Mouse (Mus musculus): ENCODE data around the gene Comt. TPM values are rescaled to one million over a fixed set of nuclear protein-coding genes. Genes with fewer than 3 reads are reported as not detected.

Comt gene
- 100 to 1,000 TPM; 116 to 122 TPM for total RNA-seq (2021)

DNA sequence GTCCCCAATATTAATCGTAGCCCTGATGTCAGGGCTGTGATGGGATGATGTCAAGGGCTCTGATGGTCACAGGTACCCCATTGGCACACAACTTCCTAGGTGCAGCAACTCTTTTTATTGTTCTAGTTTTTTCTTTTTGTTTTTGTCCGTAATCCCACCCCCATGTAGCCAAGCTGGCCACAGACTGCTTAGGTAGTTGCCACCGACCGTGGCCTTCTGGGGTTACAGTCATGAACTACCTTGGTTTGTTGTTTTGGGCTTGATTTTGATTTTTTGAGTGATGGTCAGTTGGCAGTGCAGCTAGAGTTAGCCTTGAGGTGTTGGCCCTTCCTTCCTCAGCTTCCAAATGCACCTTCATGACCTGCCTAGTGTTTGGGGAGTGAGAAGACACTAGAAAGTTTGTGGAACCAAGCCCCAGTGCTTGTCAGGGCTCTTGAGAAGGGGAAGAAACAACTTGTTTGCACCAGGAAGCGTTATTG lies at the start of gene Comt:
Gene Comt, minus strand, starts transcription at position 51 of the 479 bp plus-strand sequence.
- no peak for DNase-seq

DNA sequence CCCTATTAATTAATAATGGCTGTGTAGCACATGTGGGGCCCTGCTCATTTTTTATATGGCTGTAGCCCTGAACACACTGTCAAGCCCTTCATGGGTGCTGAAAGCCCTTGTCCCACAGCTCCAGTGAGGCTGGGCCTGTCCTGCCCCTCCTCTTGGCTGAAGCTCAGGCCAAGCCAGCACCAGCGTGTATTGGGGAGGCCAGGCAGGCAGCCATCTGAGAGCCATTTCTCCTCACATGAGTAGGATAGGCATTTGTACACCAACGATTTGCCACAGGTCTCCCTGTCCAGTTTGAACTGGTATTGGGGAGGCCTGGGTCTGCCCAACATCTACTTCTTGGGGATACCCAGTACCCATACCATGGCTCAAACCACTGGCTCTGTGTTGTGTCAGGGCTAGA lies 47.4 kb upstream of the Comt start:
- no peak for DNase-seq

DNA sequence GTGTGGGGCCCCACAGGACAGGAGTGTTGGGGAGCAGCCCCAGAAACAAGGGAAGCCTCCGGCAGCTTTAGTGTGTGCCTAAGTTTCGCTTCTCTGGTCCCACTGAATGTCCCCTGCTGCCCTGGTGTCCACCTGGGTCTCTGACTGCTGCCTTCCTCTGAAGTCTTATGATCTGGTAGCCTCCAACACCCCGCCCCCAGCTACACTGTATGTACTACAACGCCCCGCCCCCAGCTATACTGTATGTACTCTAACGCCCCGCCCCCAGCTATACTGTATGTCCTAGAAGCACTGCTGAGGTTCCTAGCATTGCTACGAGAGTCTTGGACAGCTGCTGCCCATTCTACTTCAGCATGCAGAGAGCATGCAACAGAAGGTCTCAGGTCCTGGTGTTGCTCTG lies 46.3 kb upstream of the Comt start:
- no peak for DNase-seq

DNA sequence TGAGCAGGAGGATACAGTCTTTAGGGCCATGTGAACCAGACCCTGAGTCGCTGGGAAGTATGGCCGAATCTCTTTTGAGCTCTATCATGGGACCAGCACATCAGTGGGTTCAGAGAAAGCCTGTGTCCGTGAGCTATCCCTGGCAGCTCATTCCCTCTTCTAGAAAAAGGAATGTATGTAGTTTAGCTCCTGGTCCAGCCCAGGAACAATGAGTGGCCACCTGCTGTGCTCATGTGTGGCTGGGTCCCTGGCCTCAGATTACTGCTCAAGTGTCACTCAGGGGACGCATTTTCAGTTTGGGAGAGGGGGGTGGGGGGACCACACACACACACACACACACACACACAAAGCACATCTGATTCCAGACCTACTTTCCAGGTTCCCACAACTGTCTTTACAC lies 45.8 kb upstream of the Comt start:
- no peak for DNase-seq

DNA sequence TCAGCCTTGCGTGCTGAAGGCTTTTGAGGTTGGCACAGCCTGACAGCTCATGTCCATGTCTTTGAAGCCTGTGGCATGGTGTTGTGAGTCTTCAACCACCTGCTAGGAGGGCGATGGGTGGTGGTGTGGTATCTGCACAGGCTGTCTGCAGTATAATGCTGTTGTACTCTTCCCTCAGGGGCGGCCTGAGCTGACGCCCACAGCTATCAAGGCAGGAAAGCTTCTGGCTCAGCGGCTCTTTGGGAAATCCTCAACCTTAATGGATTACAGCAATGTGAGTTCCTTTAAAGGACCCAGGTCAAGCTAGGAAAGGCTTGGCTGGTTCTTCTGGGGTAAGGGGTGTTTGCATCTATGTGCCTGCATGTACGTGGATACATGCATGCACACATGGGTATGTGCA lies 45.3 kb upstream of the Comt start:
- DNase-seq, result no peak

DNA sequence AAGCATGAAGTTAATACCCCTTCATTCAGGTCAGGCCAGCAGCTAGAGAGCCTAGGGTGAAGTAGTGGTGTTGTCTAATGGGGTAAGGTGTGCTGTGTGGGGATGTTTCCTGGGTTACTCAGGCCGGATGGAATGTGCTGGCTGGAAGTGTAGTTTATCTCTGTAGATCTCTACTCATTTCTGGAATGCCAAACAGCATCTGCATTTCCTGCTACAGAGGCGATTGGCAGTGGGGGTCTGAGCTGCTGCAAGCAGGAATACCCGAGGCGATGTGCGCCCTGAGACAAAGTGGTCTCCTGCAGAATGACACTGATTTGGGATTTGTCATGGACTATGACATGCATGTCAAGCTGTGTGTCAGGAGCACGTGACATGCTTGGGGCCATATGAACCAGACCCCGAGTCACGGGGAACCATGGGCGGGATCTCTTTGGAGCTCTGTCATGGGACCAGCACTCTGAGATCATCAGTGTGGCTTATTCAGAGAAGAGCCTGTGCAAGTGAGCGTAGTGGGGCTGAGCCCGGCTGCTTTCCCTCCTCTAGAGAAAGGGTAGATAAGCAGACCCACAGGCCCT lies 44.8 kb upstream of the Comt start:
- no peak for DNase-seq

DNA sequence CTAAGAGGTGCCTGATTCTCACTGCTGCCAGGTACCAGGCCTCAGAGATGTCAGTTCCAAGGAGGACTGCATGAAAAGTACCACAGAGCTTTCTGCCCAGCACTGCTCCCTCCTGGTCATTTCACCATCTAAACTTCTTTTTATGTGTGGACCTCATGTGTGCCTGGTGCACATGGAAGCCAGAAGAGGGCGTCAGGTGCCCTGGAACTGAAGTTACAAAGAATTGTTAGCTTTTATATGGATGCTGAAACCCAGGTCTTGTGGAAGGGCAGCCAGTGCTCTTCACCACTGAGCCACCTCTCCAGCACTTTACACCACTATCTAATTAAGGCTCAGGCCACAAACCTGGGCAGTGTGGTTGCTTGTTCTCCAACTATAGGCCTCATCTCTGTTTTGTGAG lies 44.2 kb upstream of the Comt start:
- no peak for DNase-seq

DNA sequence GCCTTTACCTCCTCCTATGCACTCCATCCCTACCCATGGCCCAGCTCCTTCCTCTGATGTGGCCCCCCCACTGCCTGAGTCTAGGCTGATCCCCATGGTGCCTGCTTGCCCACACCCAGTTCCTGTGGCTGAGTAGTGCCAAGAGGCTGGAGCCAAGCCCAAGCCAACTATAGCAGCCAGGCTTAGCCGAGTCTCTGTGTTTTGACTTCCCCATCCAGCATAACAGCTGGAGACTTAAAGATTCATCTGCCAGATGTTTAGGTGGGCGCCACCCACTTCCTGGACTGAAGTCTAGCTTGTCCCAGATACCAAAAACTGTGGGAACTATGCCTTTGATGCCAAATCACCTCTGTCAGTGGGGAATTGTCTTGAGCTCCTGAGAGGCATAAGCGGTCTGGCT lies 37.6 kb upstream of the Comt start:
- DNase-seq, result peak; percentile 49

DNA sequence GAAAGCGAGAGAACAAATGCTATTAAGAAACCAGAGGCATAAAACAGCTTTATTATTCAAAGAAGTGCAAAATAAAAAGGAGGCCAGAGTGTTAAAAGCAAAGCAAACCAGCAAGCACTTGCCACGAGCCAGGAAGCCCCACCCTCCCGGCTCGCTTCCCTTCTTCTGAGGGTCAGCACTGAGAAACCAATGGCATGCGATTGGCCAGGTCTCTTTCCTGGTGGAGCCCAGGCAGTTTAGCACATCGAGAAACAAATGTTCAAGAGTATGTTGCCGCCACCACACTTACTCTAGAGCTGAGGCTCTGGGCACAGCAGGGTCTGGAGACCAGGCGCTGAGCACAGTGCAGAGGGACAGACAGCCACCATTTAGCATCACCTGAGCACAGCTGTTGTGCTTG lies 35.9 kb upstream of the Comt start:
- peak; percentile 40 for DNase-seq

DNA sequence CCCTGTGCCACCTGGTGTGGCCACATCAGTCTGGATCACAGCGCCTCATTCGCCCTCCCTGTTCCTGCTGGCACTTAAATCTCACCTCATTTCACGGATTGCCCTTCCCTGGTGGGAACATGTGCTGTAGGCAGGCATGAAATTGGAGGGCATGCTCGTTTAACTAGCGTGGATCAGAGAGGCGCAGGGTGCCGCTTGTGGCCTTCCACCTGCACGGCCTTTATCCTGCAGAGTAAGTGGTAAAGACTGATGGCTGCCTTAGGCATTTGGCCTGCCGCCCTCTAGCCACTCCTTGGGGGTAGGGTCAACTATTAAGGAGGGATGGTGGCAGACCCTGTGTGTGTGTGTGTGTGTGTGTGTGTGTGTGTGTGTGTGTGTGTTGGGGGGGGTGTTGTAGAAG lies 35.4 kb upstream of the Comt start:
- no peak for DNase-seq

DNA sequence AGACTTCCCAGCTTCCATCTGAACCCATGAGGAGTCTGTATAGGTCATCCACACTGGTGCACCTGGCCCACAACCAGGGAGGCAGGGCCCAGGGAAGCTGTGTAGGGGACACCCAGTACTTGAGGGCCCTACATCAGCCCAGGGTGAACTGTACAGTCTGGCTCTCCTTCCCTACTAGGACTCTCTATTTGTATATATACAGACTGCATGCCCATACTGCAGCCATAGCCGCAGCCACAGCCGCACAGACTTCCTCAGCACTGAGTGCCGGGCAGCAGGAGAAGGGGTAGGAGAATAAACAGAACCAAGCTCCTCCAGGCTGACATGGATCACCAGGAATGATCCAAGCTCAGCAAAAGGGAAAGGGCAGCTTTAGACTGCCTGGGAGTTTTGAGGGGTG lies 34.2 kb upstream of the Comt start:
- DNase-seq, result no peak

DNA sequence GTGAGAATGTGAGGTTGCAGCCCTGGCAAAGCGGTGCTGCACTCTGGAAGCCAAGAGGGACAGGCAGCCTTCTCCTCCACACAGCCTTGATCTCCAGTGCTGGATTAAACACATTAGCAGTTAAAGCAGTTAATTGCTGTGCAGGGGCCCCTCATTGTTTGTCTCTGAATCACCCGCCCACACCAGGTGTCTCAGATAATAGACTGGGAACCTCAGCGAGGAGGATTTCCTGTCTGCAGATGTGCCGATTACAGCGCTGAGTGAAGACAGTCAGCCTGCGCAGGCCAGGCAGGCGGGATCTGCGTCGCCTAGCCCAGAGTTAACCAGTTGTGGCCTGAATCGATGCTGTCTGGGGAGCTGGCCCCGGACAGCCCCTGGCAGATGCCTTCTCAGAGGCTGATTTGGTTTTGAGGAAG lies 33.3 kb upstream of the Comt start:
- DNase-seq, result peak; percentile 46

DNA sequence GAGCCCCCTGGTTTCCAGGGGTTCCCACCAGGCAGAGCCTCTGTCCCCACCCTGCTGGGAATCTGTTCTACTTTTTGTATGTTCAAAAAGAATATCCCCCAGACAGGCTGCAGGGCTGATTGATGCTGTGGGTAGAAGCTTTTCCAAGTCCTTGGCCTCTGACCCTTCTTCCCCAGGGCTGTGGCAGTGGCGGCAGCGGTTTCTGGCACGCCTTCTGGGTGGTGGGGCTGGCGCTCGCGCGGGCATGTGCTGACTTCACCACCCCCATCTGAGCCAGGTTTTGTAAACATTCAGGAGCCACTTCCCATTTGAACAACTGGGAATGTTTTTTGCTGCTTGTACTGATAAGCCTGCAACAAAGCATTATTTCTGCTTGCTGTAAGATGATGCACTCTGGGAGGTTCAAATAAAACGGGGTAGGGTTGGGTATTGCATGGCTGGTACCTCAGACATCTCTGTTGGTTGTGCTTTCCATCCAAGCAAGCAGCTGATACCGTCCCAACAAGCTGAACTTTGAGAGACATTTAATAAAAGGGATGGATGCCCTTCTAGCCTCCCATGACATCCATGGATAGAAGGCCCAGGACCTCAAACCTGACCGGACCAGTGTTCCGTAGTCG lies 32.8 kb upstream of the Comt start:
- DNase-seq, result peak; percentile 28

DNA sequence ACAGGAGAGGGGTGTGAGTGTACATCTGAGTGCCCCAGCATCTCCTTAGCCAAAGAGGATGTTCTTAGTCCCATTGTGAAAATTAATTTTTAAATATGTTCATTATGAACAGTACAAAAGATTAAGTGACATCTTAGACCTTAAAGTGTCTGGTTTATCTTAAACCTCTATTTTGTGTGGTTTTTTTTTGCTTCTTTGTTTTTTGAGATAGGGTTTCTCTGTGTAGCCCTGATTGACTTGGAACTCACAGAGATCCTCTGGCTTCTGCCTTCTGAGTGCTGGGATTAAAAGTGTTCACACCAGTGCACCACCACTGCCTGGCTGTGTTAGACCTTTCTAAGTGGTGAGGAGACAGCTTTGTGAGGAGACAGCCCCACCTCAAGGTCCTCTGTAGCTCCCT lies 32.0 kb upstream of the Comt start:
- no peak for DNase-seq

DNA sequence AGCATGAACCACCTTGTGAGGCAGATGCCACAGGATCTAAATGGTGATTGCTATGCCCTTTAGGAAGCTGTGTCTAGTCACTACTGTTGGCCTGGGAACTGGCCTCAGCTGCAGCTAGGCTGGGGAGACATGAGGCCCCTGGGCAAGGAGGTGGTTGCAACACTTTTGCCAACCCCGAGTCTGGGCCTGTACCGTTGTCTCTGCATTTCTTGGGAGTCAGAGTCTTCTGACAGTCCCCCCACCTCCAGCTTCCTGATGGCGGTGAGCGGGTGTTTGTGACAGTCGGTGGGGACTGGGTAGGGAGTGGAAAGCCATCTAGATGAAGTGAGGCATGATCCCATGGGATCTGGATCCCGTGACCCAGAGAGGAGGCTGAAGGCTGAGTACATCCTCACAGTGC lies 28.8 kb upstream of the Comt start:
- no peak for DNase-seq

DNA sequence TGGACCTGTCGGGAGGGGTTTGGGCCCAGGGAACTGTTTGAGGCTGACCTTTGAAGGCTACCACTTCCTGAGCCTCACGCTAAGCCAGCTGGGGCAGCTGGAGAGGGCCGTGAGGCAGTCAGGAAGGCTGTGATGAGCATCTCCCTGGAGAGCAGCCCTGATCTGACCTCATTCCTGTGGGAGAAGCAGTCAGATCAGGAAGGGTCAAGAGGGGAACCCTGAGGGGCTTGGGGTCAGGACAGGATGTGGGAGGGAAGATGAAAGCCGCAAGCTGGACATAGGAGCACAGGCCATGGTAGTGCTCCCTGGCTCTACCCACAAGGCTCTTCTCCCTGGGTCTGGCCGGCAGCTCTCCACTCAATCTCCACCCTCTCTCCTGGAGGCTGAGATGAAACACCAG lies 27.2 kb upstream of the Comt start:
- DNase-seq, result peak; percentile 14

DNA sequence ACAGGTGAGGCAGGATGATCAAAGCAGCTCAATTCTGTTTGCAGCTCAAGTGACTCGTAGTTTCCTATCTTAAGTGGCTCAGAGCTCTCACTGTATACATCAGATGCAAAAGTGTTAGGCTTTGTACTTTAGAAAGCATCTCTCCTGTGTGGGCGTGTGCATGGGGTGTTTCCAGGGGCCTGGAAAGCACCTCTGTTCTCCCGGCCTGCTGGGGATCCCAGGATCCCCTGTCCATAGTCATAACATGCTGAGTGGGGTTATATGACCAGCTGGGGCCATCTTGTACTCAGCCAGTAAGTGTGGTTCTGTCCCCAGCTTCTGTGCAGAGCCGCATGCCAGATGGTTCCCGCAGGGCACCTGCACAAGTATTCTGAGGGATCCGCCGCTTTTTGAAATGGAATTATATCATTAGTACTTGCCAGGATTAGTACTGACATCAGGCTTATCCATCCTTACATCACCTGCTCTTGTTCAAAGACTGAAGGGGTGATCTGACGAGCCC lies 25.8 kb upstream of the Comt start:
- no peak for DNase-seq

DNA sequence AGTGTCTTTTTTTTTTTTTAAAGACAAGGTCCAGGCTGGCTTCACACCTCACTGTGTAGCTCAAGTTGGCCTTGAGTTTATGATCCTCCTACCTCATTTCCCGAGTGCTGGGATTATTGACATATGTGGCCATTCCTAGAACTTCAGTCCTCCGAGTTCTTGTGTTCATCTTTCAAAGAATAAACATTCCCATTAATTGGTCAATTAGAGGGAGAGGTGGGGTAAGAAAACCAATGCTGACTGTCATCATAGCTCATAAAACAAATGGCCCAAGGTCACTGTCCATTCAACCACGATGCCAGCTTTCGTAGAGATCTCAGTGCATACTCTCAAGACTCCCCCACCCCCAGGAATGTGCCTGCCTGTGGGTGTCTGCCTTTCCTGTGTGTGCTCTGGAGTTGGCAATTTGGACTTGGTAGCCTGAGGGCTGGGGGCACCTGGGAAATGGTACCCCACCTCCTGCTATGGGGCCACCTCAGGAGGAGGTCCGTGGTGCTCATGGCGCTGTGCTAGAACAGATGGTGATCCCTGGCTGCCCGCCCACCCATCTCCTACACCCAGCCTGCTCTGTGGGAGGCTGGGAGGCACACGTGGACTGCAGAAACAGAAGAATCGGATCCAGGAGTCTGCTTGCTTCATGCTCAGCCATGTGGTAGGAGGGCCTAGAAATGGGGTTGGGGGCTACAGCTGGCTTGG lies 25.0 kb upstream of the Comt start:
- no peak for DNase-seq

DNA sequence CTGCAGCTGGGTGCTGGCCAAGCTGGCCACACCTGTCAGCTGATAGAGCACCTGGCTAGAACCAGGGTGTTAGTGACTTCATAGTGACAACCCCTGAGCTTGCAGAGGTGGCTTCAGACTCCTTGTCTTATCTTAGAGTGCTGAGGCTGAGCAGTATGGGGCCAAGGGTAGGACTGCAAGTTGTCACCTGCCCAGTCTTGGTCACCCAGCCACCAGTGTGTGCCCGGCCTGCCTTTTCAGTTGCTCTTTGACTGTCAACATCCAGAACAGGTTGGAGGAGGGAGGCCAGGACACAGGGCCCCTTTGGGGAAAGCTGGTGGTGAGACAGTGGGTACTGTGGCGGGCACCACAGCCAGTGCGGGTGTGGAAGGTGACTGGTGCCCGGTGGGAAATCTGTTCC lies 22.4 kb upstream of the Comt start:
- DNase-seq, result no peak

DNA sequence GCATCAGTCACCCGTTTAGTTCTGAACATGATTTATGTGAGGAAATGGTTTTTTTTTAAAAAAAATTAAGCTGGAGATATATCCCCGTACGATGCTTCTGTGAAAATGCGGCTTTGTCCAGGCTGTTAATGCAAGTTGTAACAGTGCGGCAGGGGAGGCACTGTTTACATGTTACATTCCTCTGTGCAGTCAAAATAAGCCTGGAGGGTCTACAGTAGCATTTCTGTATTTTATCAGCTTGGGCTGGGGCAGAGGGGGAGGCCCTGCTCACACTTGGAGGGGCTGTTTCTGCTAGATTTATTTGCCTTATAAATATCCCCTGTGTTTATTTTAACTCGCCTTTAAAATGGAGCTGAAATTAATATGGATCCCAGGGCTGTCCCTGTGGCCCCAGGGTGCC lies 21.5 kb upstream of the Comt start:
- no peak for DNase-seq

DNA sequence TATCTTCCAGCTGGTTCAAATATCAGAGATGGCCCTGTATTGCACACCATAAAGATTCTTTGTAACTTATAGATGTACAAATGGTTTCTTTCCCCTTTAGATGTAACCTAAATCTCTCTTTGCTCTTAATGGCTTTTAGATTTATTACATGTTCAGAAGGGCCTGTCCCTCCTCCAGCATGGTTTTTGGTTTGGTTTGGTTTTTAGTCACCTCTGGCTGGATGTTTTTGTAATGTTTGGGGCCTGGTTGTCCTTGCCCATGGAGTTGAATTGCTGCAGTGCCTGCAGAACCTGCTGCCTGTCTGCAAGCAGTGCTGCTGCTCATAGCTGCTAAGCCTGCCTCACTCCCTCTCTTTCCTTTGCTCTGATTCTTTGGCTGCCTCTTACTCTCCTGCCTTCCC lies 20.6 kb upstream of the Comt start:
- no peak for DNase-seq

DNA sequence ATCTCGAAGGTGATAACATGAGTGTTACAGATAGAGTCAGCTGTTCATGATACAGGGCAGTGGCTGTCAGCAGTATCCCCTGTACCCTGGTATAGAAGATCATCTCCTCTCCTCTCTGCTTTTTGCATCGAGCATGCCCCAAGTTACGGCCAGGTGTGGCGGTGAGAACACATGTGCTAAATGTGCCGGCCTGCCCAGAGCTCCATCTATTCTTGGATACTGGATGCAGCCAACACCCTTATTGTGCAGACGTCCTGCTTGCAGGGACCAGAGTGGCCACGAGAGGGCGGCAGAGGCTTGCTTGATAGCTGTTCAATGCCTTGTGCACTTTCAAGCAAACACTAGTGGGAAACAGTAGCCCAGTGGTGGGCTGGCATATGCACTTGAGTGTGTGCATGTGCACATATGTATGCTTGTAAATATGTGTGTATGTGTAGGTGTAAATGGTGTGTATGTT lies 16.8 kb upstream of the Comt start:
- peak; percentile 98 for DNase-seq

DNA sequence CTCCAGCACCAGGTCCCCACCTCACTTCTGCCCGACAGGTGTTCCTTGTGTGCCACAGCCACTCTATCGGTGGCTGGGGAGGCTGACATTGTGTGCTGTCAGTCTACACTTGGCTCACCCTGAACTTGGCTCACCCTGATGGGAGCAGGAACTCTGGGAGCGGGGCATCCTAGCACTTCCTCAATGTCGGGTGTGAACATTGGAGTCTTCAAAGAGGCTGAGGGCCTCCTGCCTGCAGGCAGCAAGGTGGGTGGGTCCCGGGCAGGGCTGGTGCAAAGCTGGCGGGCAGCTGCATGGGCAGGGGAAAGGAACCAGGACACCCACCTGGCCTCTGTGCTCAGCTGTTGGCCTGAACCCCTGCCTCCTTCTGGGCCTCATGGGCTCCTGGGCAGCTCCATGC lies 9.5 kb upstream of the Comt start:
- DNase-seq, result no peak

DNA sequence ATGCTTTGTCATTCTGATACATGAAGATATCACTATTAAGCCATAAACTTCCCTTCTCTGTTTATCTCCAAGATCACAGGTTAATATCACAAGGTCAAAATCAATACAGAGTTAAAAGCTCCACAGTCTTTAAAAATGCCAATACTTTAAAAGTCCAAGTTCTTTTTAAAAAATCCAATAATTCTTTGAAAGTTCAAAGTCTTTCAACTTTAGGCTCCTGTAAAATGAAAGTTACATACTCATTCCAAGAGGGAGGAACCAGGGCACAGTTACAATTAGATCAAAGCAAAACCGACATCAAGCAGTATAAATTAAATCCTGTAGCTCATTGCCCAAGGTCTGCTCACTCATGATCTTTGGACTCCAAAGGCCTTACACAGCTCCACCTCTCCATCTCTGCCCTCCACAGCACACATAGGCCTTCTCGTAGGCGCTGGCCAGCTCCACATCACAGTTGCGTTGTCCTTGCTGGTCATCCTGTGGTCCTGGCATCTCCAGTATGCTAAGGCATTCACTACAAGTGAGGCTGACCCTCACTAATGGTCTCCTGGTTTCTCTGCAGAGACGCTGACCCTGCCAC lies 6.8 kb upstream of the Comt start:
- DNase-seq, result no peak

Measured in heart, postnatal 4 days (tissue).